Mouse (Mus musculus): ENCODE data around the gene Polr2i. TPM values are rescaled to one million over a fixed set of nuclear protein-coding genes. Genes with fewer than 3 reads are reported as not detected.
A peak's percentile ranks its signal among the peaks of the same experiment; 100 is the strongest.
"Not testable (repeated sequence)": the region's sequence is repeated elsewhere in the genome, so short reads cannot be mapped to it uniquely, and the experiment has no call there.

Polr2i gene
- 84.6 and 91.2 TPM in 2 replicates for polyA plus RNA-seq (2015; fragmentation: Nextera tagmentation; extraction: Ambion mirVana)

- ATAC-seq: peak; percentile 95
- peaks cover 27% of the 10 kb centered on the region for H3K36me3 ChIP-seq (ENCODE audit: control insufficient read depth, insufficient read depth)
- no peaks in the 10 kb centered on the region for H3K27me3 ChIP-seq (replicated peaks; ENCODE audit: control insufficient read depth, insufficient read depth, low read length)
- no peaks in the 10 kb centered on the region for H3K9me3 ChIP-seq (ENCODE audit: control insufficient read depth)
- H3K4me2 ChIP-seq (replicated peaks; ENCODE audit: low read depth): peak within 1 kb of the TSS; percentile 83
- H3K4me3 ChIP-seq (ENCODE audit: low read depth, low read length): peak within 1 kb of the TSS; percentile 72
- no peak for TF ChIP-seq CTCF (IDR thresholded peaks at IDR 0.05; ENCODE audit: low read depth)
- no peaks in the 10 kb centered on the region; the same call in 1 of the 2 replicates for H3K4me1 ChIP-seq (replicated peaks; ENCODE audit: control insufficient read depth, insufficient read depth, low read length)
- under 1% methylated on average over 67 of the region's 67 CpGs for WGBS
- H3K9ac ChIP-seq (ENCODE audit: low read depth, low read length): peak within 1 kb of the TSS; percentile 64
- peak within 1 kb of the TSS; percentile 92 for H3K27ac ChIP-seq (ENCODE audit: low read depth, low read length)
Measured at GRCm38 (mm10) chr7:30231669-30232454, at the start of gene Polr2i, which contains the start of gene Tbcb. Polr2i (plus strand) TSS chr7:30231948. Tbcb (minus strand) TSS chr7:30232272.

- WGBS: 68% methylated on average over 6 of the region's 7 CpGs
- H3K27me3 ChIP-seq (replicated peaks; ENCODE audit: control insufficient read depth, insufficient read depth, low read length); H3K4me3 ChIP-seq (ENCODE audit: low read depth, low read length); ATAC-seq; H3K9me3 ChIP-seq (ENCODE audit: control insufficient read depth); H3K9ac ChIP-seq (ENCODE audit: low read depth, low read length); H3K4me2 ChIP-seq (replicated peaks; ENCODE audit: low read depth); H3K4me1 ChIP-seq (replicated peaks; ENCODE audit: control insufficient read depth, insufficient read depth, low read length); H3K27ac ChIP-seq (ENCODE audit: low read depth, low read length): not testable (repeated sequence)
- peaks cover 36% of the 10 kb centered on the region for H3K36me3 ChIP-seq (ENCODE audit: control insufficient read depth, insufficient read depth)
Measured at GRCm38 (mm10) chr7:30183189-30183588, 48.6 kb upstream of the Polr2i start.

- H3K9ac ChIP-seq (ENCODE audit: low read depth, low read length): no peak within 1 kb of the TSS
- ATAC-seq: peak; percentile 80
Measured at GRCm38 (mm10) chr7:30183879-30184289, 47.9 kb upstream of the Polr2i start, which contains the start of gene Cox7a1. Cox7a1 (plus strand) TSS chr7:30184144.

GRCm38 (mm10) chr7:30184641-30185348 lies 47.0 kb upstream of the Polr2i start:
- Histone ChIP-seq H3K27me3 (replicated peaks; ENCODE audit: control insufficient read depth, insufficient read depth, low read length) (no peaks in the 10 kb centered on the region), H3K9ac (ENCODE audit: low read depth, low read length) (no peak overlapping the region), H3K4me1 (replicated peaks; ENCODE audit: control insufficient read depth, insufficient read depth, low read length) (no peaks in the 10 kb centered on the region), H3K27ac (ENCODE audit: low read depth, low read length) (peak overlapping the region; percentile 46; the same call in 1 of the 2 replicates), H3K4me3 (ENCODE audit: low read depth, low read length) (no peak overlapping the region), H3K36me3 (ENCODE audit: control insufficient read depth, insufficient read depth) (peaks cover 40% of the 10 kb centered on the region), H3K9me3 (ENCODE audit: control insufficient read depth) (no peaks in the 10 kb centered on the region), H3K4me2 (replicated peaks; ENCODE audit: low read depth) (peak overlapping the region; percentile 66; the same call in 1 of the 2 replicates)
- no peak for TF ChIP-seq CTCF (IDR thresholded peaks at IDR 0.05; ENCODE audit: low read depth)
- 80% methylated on average over 13 of the region's 13 CpGs for WGBS
- no peak for ATAC-seq

More at GRCm38 (mm10) chr7:30183879-30184289, 47.9 kb upstream of the Polr2i start, which contains the start of gene Cox7a1:
- Histone ChIP-seq H3K9me3 (ENCODE audit: control insufficient read depth) (no peaks in the 10 kb centered on the region), H3K27ac (ENCODE audit: low read depth, low read length) (peak within 1 kb of the TSS; percentile 46), H3K4me1 (replicated peaks; ENCODE audit: control insufficient read depth, insufficient read depth, low read length) (no peaks in the 10 kb centered on the region), H3K4me2 (replicated peaks; ENCODE audit: low read depth) (peak within 1 kb of the TSS; percentile 66), H3K4me3 (ENCODE audit: low read depth, low read length) (peak within 1 kb of the TSS; percentile 13), H3K27me3 (replicated peaks; ENCODE audit: control insufficient read depth, insufficient read depth, low read length) (no peaks in the 10 kb centered on the region), H3K36me3 (ENCODE audit: control insufficient read depth, insufficient read depth) (peaks cover 36% of the 10 kb centered on the region)
- no peak for TF ChIP-seq CTCF (IDR thresholded peaks at IDR 0.05; ENCODE audit: low read depth)
- WGBS: 1% methylated on average over 11 of the region's 11 CpGs

GRCm38 (mm10) chr7:30188344-30189115 lies 43.2 kb upstream of the Polr2i start:
- no peak for ATAC-seq
- WGBS: 73% methylated on average over 12 of the region's 12 CpGs
- no peaks in the 10 kb centered on the region for H3K27me3 ChIP-seq (replicated peaks; ENCODE audit: control insufficient read depth, insufficient read depth, low read length)
- no peak for TF ChIP-seq CTCF (IDR thresholded peaks at IDR 0.05; ENCODE audit: low read depth)
- H3K4me3 ChIP-seq (ENCODE audit: low read depth, low read length): no peak overlapping the region
- H3K9ac ChIP-seq (ENCODE audit: low read depth, low read length): no peak overlapping the region
- H3K4me2 ChIP-seq (replicated peaks; ENCODE audit: low read depth): no peak overlapping the region
- peaks cover 63% of the 10 kb centered on the region for H3K36me3 ChIP-seq (ENCODE audit: control insufficient read depth, insufficient read depth)
- H3K4me1 ChIP-seq (replicated peaks; ENCODE audit: control insufficient read depth, insufficient read depth, low read length): no peaks in the 10 kb centered on the region
- H3K27ac ChIP-seq (ENCODE audit: low read depth, low read length): no peak overlapping the region
- H3K9me3 ChIP-seq (ENCODE audit: control insufficient read depth): no peaks in the 10 kb centered on the region

Data from intestine, postnatal 0 days (tissue).